Mouse (Mus musculus) intestine, postnatal 0 days (tissue): ENCODE data around the gene Fam229a. TPM values are rescaled to one million over a fixed set of nuclear protein-coding genes. Genes with fewer than 3 reads are reported as not detected.

Source experiments
- ATAC-seq: fragments of 200-750 bp; cut with Nextera tagmentation; 2 replicates; pipeline ENCODE4 v1.8.0; 2017; ENCODE audit warnings: mild to moderate bottlenecking, moderate TSS enrichment, moderate library complexity
- H3K27ac ChIP-seq: fragments of 300-500 bp; sonication (generic); 2 replicates; pipeline ENCODE4 v1.5.1; 2014; ENCODE audit warnings: mild to moderate bottlenecking, low read depth, low read length, moderate library complexity
- H3K27me3 ChIP-seq: fragments of 300-500 bp; sonication (generic); replicated peaks from 2 replicates; pipeline ENCODE4 v1.6.1; 2014; ENCODE audit warnings: low read length, mixed read lengths; ENCODE audit not compliant: control insufficient read depth, insufficient read depth
- H3K36me3 ChIP-seq: fragments of 300-500 bp; sonication (generic); 2 replicates; pipeline ENCODE4 v1.6.1; 2014; ENCODE audit warnings: mild to moderate bottlenecking, moderate library complexity; ENCODE audit not compliant: control insufficient read depth, insufficient read depth
- H3K4me1 ChIP-seq: fragments of 300-500 bp; sonication (generic); replicated peaks from 2 replicates; pipeline ENCODE4 v1.6.1; 2014; ENCODE audit warnings: antibody characterized with exemption, low read length, mixed read lengths; ENCODE audit not compliant: control insufficient read depth, insufficient read depth
- H3K4me2 ChIP-seq: fragments of 300-500 bp; sonication (generic); replicated peaks from 2 replicates; pipeline ENCODE4 v1.6.1; 2014; ENCODE audit warnings: low read depth, mild to moderate bottlenecking, moderate library complexity
- H3K4me3 ChIP-seq: fragments of 300-500 bp; sonication (generic); 2 replicates; pipeline ENCODE4 v1.5.1; 2014; ENCODE audit warnings: low read depth, low read length
- H3K9ac ChIP-seq: fragments of 300-500 bp; sonication (generic); 2 replicates; pipeline ENCODE4 v1.6.1; 2014; ENCODE audit warnings: mild to moderate bottlenecking, low read depth, low read length
- H3K9me3 ChIP-seq: fragments of 300-500 bp; sonication (generic); 2 replicates; pipeline ENCODE4 v1.6.1; 2016; ENCODE audit warnings: mixed run types; ENCODE audit not compliant: control insufficient read depth
- CTCF ChIP-seq: sonication (generic); IDR thresholded peaks from 2 replicates; pipeline ENCODE4 v1.5.1; 2016; ENCODE audit warnings: low read depth, mild to moderate bottlenecking, control low read depth, antibody characterized with exemption, moderate library complexity
- WGBS: fragments of 180-500 bp; shearing (Covaris S2); extraction: QIAGEN DNeasy Blood & Tissue Kit; methylation state at CpG from one replicate; pipeline ENCODE4 v1.1.7; 2014; 5-methylcytosine and 5-hydroxymethylcytosine counted together
- polyA plus RNA-seq: library from polyadenylated mRNA; unstranded; fragments of >200 nt; fragmentation: Nextera tagmentation; extraction: Ambion mirVana; gene quantifications from 2 replicates; pipeline ENCODE4 v1.2.1, GENCODE M21; 2015

Fam229a gene
- polyA plus RNA-seq, 1 experiment from 2014 or later, result 0.22 TPM

GRCm38 (mm10) chr4:129461183-129461960, 29.6 kb upstream of the Fam229a start, which contains the start of gene Bsdc1:
Gene Bsdc1 (plus strand): TSS chr4:129461581.
- Histone ChIP-seq H3K4me2 (peak within 1 kb of the TSS; percentile 81), H3K4me3 (peak within 1 kb of the TSS; percentile 73), H3K9me3 (no peaks in the 10 kb centered on the region), H3K36me3 (peaks cover 28% of the 10 kb centered on the region), H3K4me1 (0 out of 2 replicates have a peak, but pooled peaks cover 3% of the 10 kb centered on the region), H3K27me3 (no peaks in the 10 kb centered on the region), H3K27ac (peak within 1 kb of the TSS; percentile 81), H3K9ac (peak within 1 kb of the TSS; percentile 86)
- peak; percentile 99 for ATAC-seq
- 0 out of 2 replicates have a peak, but pooled peaks have one; percentile 8 for TF ChIP-seq CTCF
- under 1% methylated on average over 44 of the region's 46 CpGs for WGBS

GRCm38 (mm10) chr4:129462118-129462517, 28.9 kb upstream of the Fam229a start:
- Histone ChIP-seq H3K9ac (peak overlapping the region; percentile 86), H3K36me3 (peaks cover 35% of the 10 kb centered on the region), H3K27me3 (no peaks in the 10 kb centered on the region), H3K27ac (peak overlapping the region; percentile 81; the same call in 1 of the 2 replicates), H3K4me2 (peak overlapping the region; percentile 81), H3K9me3 (no peaks in the 10 kb centered on the region), H3K4me3 (peak overlapping the region; percentile 73), H3K4me1 (0 out of 2 replicates have a peak, but pooled peaks cover 3% of the 10 kb centered on the region)
- 39% methylated on average over 3 of the region's 3 CpGs for WGBS
- no peak for TF ChIP-seq CTCF
- ATAC-seq, result no peak

- Histone ChIP-seq H3K27ac (peak overlapping the region; percentile 28), H3K27me3 (no peaks in the 10 kb centered on the region), H3K4me3 (no peak overlapping the region), H3K36me3 (peaks cover 48% of the 10 kb centered on the region), H3K4me1 (0 out of 2 replicates have a peak, but pooled peaks cover 3% of the 10 kb centered on the region), H3K9ac (peak overlapping the region; percentile 3; the same call in 1 of the 2 replicates), H3K4me2 (0 out of 2 replicates have a peak overlapping the region, but pooled peaks have one; percentile 81), H3K9me3 (no peaks in the 10 kb centered on the region)
- ATAC-seq, result no peak
- TF ChIP-seq CTCF, result no peak
- 80% methylated on average over 24 of the region's 24 CpGs for WGBS
Measured at GRCm38 (mm10) chr4:129463097-129464059, 27.6 kb upstream of the Fam229a start.

GRCm38 (mm10) chr4:129464286-129464815, 26.6 kb upstream of the Fam229a start:
- H3K9me3 ChIP-seq, result no peaks in the 10 kb centered on the region
- no peak for TF ChIP-seq CTCF
- no peak for ATAC-seq
- no peak overlapping the region for H3K4me3 ChIP-seq
- peaks cover 57% of the 10 kb centered on the region for H3K36me3 ChIP-seq
- H3K4me1 ChIP-seq, result 0 out of 2 replicates have a peak, but pooled peaks cover 3% of the 10 kb centered on the region
- 87% methylated on average over 4 of the region's 4 CpGs for WGBS
- no peaks in the 10 kb centered on the region for H3K27me3 ChIP-seq
- H3K9ac ChIP-seq, result no peak overlapping the region
- H3K27ac ChIP-seq, result peak overlapping the region; percentile 28; the same call in 1 of the 2 replicates
- no peak overlapping the region for H3K4me2 ChIP-seq

- H3K4me1 ChIP-seq, result no peaks in the 10 kb centered on the region
- H3K27me3 ChIP-seq, result no peaks in the 10 kb centered on the region
- no peak overlapping the region for H3K4me3 ChIP-seq
- no peak for TF ChIP-seq CTCF
- H3K9ac ChIP-seq, result no peak overlapping the region
- no peak overlapping the region for H3K27ac ChIP-seq
- no peaks in the 10 kb centered on the region for H3K9me3 ChIP-seq
- ATAC-seq, result no peak
- H3K4me2 ChIP-seq, result no peak overlapping the region
- 88% methylated on average over 11 of the region's 11 CpGs for WGBS
- H3K36me3 ChIP-seq, result peaks cover 79% of the 10 kb centered on the region
Measured at GRCm38 (mm10) chr4:129476047-129476446, 14.9 kb upstream of the Fam229a start.
